Mouse (Mus musculus): ENCODE results near the gene Lgsn. TPM values are rescaled to one million over a fixed set of nuclear protein-coding genes. Genes with fewer than 3 reads are reported as not detected.
A peak's percentile ranks its signal among the peaks of the same experiment; 100 is the strongest.

Lgsn gene
- polyA plus RNA-seq, 1 experiment from 2014 or later: not detected

- H3K9ac ChIP-seq (ENCODE audit: low read depth, low read length): no peak overlapping the region
- peak; percentile 46 for ATAC-seq
- no peaks in the 10 kb centered on the region for H3K9me3 ChIP-seq (ENCODE audit: control insufficient read depth)
- H3K36me3 ChIP-seq (ENCODE audit: control insufficient read depth, insufficient read depth): no peaks in the 10 kb centered on the region
- H3K27me3 ChIP-seq (replicated peaks; ENCODE audit: control insufficient read depth, insufficient read depth, low read length): no peaks in the 10 kb centered on the region
- peak; percentile 80 for TF ChIP-seq CTCF (IDR thresholded peaks at IDR 0.05; ENCODE audit: low read depth)
- H3K27ac ChIP-seq (ENCODE audit: low read depth, low read length): no peak overlapping the region
- no peak overlapping the region for H3K4me2 ChIP-seq (replicated peaks; ENCODE audit: low read depth)
- H3K4me1 ChIP-seq (replicated peaks; ENCODE audit: control insufficient read depth, insufficient read depth, low read length): peaks cover 5% of the 10 kb centered on the region; the same call in 1 of the 2 replicates
- H3K4me3 ChIP-seq (ENCODE audit: low read depth, low read length): no peak overlapping the region
- WGBS: 28% methylated on average over 2 of the region's 2 CpGs
These were observed 23.3 kb upstream of the Lgsn start for GRCm38 (mm10) chr1:31152799-31153426.

- no peak overlapping the region for H3K4me2 ChIP-seq (replicated peaks; ENCODE audit: low read depth)
- TF ChIP-seq CTCF (IDR thresholded peaks at IDR 0.05; ENCODE audit: low read depth): peak; percentile 96
- WGBS: 6% methylated on average over 7 of the region's 7 CpGs
- peak; percentile 79 for ATAC-seq
- H3K9me3 ChIP-seq (ENCODE audit: control insufficient read depth): no peaks in the 10 kb centered on the region
- no peak overlapping the region for H3K4me3 ChIP-seq (ENCODE audit: low read depth, low read length)
- no peak overlapping the region for H3K27ac ChIP-seq (ENCODE audit: low read depth, low read length)
- H3K4me1 ChIP-seq (replicated peaks; ENCODE audit: control insufficient read depth, insufficient read depth, low read length): peaks cover 5% of the 10 kb centered on the region; the same call in 1 of the 2 replicates
- H3K36me3 ChIP-seq (ENCODE audit: control insufficient read depth, insufficient read depth): no peaks in the 10 kb centered on the region
- H3K27me3 ChIP-seq (replicated peaks; ENCODE audit: control insufficient read depth, insufficient read depth, low read length): no peaks in the 10 kb centered on the region
- no peak overlapping the region for H3K9ac ChIP-seq (ENCODE audit: low read depth, low read length)
These were observed 22.3 kb upstream of the Lgsn start for GRCm38 (mm10) chr1:31153793-31154349.

GRCm38 (mm10) chr1:31156185-31156584 lies 20.0 kb upstream of the Lgsn start:
- H3K9me3 ChIP-seq (ENCODE audit: control insufficient read depth): no peaks in the 10 kb centered on the region
- TF ChIP-seq CTCF (IDR thresholded peaks at IDR 0.05; ENCODE audit: low read depth): no peak
- H3K4me2 ChIP-seq (replicated peaks; ENCODE audit: low read depth): no peak overlapping the region
- H3K9ac ChIP-seq (ENCODE audit: low read depth, low read length): no peak overlapping the region
- H3K4me1 ChIP-seq (replicated peaks; ENCODE audit: control insufficient read depth, insufficient read depth, low read length): no peaks in the 10 kb centered on the region
- H3K4me3 ChIP-seq (ENCODE audit: low read depth, low read length): no peak overlapping the region
- H3K36me3 ChIP-seq (ENCODE audit: control insufficient read depth, insufficient read depth): no peaks in the 10 kb centered on the region
- no peaks in the 10 kb centered on the region for H3K27me3 ChIP-seq (replicated peaks; ENCODE audit: control insufficient read depth, insufficient read depth, low read length)
- H3K27ac ChIP-seq (ENCODE audit: low read depth, low read length): no peak overlapping the region
- peak; percentile 36; the same call in 1 of the 2 replicates for ATAC-seq
- 13% methylated on average over 2 of the region's 2 CpGs for WGBS

- no peak for ATAC-seq
- no peaks in the 10 kb centered on the region for H3K4me1 ChIP-seq (replicated peaks; ENCODE audit: control insufficient read depth, insufficient read depth, low read length)
- no peaks in the 10 kb centered on the region for H3K36me3 ChIP-seq (ENCODE audit: control insufficient read depth, insufficient read depth)
- no peak overlapping the region for H3K4me2 ChIP-seq (replicated peaks; ENCODE audit: low read depth)
- H3K27ac ChIP-seq (ENCODE audit: low read depth, low read length): no peak overlapping the region
- WGBS: 60% methylated on average over 2 of the region's 2 CpGs
- no peak for TF ChIP-seq CTCF (IDR thresholded peaks at IDR 0.05; ENCODE audit: low read depth)
- no peaks in the 10 kb centered on the region for H3K27me3 ChIP-seq (replicated peaks; ENCODE audit: control insufficient read depth, insufficient read depth, low read length)
- H3K9me3 ChIP-seq (ENCODE audit: control insufficient read depth): no peaks in the 10 kb centered on the region
- H3K4me3 ChIP-seq (ENCODE audit: low read depth, low read length): no peak overlapping the region
- H3K9ac ChIP-seq (ENCODE audit: low read depth, low read length): no peak overlapping the region
These were observed 19.3 kb upstream of the Lgsn start for GRCm38 (mm10) chr1:31156884-31157283.

- TF ChIP-seq CTCF (IDR thresholded peaks at IDR 0.05; ENCODE audit: low read depth): no peak
- Histone ChIP-seq H3K27ac (ENCODE audit: low read depth, low read length) (no peak overlapping the region), H3K4me1 (replicated peaks; ENCODE audit: control insufficient read depth, insufficient read depth, low read length) (no peaks in the 10 kb centered on the region), H3K9me3 (ENCODE audit: control insufficient read depth) (no peaks in the 10 kb centered on the region), H3K9ac (ENCODE audit: low read depth, low read length) (no peak overlapping the region), H3K27me3 (replicated peaks; ENCODE audit: control insufficient read depth, insufficient read depth, low read length) (no peaks in the 10 kb centered on the region), H3K36me3 (ENCODE audit: control insufficient read depth, insufficient read depth) (no peaks in the 10 kb centered on the region), H3K4me3 (ENCODE audit: low read depth, low read length) (no peak overlapping the region), H3K4me2 (replicated peaks; ENCODE audit: low read depth) (no peak overlapping the region)
- 56% methylated on average over 18 of the region's 18 CpGs for WGBS
- no peak for ATAC-seq
These were observed 11.5 kb upstream of the Lgsn start for GRCm38 (mm10) chr1:31164527-31165189.

- Histone ChIP-seq H3K27ac (ENCODE audit: low read depth, low read length) (no peak overlapping the region), H3K9ac (ENCODE audit: low read depth, low read length) (no peak overlapping the region), H3K4me3 (ENCODE audit: low read depth, low read length) (no peak overlapping the region), H3K27me3 (replicated peaks; ENCODE audit: control insufficient read depth, insufficient read depth, low read length) (no peaks in the 10 kb centered on the region), H3K36me3 (ENCODE audit: control insufficient read depth, insufficient read depth) (no peaks in the 10 kb centered on the region), H3K4me2 (replicated peaks; ENCODE audit: low read depth) (no peak overlapping the region), H3K4me1 (replicated peaks; ENCODE audit: control insufficient read depth, insufficient read depth, low read length) (no peaks in the 10 kb centered on the region), H3K9me3 (ENCODE audit: control insufficient read depth) (no peaks in the 10 kb centered on the region)
- WGBS: 36% methylated on average over 7 of the region's 7 CpGs
- no peak for ATAC-seq
- TF ChIP-seq CTCF (IDR thresholded peaks at IDR 0.05; ENCODE audit: low read depth): no peak
These were observed 10.7 kb upstream of the Lgsn start for GRCm38 (mm10) chr1:31165326-31166121.

All from intestine, postnatal 0 days (tissue).